Mouse (Mus musculus) right cerebral cortex, postnatal 25 days (tissue): ENCODE measurements around the gene St8sia1.

Experiments used
- DNase-seq: peaks from one replicate; pipeline ENCODE4 v3.0.0; 2022

The St8sia1 gene

DNA sequence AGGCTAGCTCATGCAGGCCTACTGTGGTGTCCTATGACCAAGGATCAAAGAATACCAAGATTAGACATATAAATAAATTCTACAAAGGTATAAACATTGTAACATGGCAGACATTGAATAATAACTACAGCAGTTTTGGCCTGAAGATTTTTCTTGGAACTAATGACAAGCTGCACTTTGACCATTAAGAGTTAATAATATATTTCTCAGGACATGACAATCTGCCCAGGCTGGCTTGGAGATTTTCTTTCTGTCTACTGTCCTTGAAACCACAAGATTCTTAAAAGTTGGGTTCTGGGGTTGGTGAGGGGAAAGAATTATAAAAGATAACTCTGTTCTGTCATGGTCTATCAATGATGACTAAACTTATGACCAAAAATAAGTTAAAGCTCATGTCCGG lies 103.9 kb downstream of the St8sia1 start:
- no peak for DNase-seq

- DNase-seq, result no peak
These were observed 104.3 kb downstream of the St8sia1 start for GRCm38 (mm10) chr6:142859946-142860345.

GRCm38 (mm10) chr6:142858937-142859336 lies 105.3 kb downstream of the St8sia1 start:
- no peak for DNase-seq

- no peak for DNase-seq
These were observed 107.9 kb downstream of the St8sia1 start for GRCm38 (mm10) chr6:142856258-142856874.

- no peak for DNase-seq
These were observed 108.5 kb downstream of the St8sia1 start for GRCm38 (mm10) chr6:142855761-142856160.

GRCm38 (mm10) chr6:142852419-142853377 lies 111.6 kb downstream of the St8sia1 start:
- no peak for DNase-seq

GRCm38 (mm10) chr6:142850436-142850835 lies 113.8 kb downstream of the St8sia1 start:
- peak; percentile 23 for DNase-seq

DNA sequence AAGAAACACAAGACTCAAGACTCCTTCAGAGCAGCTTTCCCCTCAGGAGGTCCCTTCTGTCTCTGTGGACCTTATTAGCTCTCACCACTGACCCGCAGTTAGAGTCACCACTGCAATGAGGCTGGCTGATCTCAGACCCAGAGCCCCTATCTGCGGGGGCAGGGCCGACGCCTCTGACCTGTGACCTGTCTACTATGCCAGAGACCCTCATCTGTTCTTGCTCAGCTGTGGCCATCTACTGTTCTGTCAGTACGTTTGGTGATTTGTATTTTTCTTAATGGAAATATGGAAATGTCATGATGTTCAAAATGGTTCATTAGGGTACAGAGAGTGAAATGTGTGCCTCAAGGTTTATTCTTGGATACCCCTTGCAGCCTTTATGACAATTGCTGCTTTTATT lies 114.9 kb downstream of the St8sia1 start:
- DNase-seq, result no peak

DNA sequence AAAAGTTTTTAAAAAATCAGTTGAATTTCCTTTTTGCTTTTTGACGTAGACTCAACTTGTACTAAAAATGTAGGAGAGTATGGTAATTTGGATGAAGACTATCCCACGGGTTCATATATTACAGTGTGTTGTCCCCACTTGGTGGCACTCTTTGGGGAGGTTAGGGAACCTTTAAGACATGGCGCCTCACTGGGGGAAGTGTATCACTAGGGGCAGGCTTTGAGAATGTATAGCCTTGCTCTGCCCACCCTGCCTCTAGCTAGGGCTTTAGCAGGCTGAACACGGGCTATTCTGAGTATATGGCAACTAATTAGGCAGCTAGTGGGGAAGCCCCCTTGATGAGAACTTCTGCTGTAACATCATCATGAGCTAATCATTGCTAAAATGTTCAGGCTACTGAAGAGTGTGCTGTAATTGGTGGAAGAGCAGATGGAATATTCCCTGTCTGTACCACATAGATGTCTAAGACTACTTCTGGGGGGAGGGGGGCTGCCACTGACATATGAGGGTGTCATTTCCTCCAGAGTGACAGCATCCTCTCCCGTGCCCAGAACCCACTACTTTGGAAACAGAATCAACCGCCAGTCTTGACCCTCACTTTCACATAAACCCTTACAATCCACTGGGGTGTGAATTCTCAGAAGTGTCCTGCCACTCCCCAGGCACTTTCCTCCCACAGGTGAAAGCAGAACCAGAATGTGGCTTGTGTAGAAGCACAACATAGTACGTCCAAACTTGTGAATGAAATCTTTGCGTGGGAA lies 116.2 kb downstream of the St8sia1 start:
- no peak for DNase-seq

DNA sequence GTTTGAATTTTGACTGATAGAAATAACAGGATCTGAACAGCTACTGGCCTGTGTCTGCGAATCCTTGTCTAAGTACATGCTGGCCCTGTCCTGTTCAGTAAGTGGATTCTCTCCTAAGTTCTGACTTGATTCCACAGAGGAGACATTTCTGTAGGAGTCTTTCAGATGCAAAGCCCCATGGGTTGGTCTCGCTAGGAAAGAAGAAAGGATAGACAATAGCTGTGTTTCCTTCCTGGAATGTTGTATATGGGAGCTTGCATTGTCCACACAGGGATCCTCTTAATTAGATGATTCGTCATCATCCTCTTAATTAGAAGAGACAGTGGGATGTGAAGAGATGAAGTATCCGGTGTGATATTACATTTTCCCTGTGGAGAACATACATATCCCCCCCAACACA lies 117.4 kb downstream of the St8sia1 start:
- DNase-seq, result no peak

DNA sequence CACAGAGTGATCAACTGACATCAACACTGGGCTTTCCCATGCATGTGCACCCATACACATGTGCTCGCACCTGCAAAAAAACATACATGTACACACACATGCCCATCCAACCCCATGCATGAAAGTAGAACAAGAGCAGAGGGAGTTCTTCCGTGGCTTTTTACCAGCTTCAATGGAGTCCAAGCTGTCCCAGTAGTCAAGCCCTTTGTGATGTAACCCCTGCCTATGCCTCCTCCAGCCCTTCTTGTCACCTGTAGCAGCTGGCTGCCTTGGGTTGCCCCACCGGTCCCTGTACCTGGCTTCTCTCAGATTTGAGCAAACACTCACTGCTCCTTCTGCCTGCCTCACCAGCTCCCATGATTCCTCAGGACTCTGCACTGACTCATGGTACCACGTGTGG lies 119.2 kb downstream of the St8sia1 start:
- DNase-seq, result no peak

DNA sequence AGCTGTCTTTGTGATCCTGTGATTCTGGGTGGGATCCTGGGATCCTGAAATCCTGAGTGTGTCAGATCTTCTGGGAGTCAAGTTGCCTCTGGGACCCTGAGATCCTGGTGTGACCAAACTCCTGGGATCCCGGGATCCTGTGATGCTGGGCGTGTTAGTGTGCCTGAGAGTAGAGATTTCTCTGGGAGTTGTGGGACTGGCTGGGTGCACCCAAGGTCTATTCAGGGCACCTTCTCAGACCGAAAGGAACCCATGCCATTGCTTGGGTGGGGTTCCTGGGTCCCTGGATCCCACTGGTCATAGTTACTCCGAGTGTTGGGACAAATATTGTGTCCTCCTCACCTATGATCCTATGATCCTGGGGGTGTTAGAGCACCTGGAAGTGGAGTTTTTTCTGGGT lies 120.2 kb downstream of the St8sia1 start:
- no peak for DNase-seq

- DNase-seq, result no peak
These were observed 125.8 kb downstream of the St8sia1 start for GRCm38 (mm10) chr6:142838501-142838900.

GRCm38 (mm10) chr6:142837326-142837725 lies 126.9 kb downstream of the St8sia1 start:
- DNase-seq, result no peak

- DNase-seq, result no peak
These were observed 128.5 kb downstream of the St8sia1 start for GRCm38 (mm10) chr6:142835726-142836125.

DNA sequence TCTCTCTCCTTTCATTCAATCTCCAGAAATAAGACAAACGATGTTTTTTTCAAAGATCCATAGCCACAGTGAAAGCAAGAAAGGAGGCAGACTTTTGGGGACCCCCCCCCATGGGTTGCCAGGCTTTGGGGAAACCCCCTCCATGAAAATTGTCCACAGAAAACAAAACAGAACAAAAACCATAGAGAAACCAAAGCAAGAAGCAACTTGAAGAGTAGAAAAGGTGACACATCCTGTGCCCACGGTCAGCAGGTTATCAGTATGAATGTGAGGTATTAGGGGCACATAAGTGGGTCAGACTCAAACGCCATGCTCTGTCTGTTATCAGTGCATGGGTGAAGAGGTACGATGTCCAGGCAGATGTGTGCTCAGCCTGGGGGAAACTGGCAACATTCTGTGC lies 129.3 kb downstream of the St8sia1 start:
- DNase-seq, result no peak

DNA sequence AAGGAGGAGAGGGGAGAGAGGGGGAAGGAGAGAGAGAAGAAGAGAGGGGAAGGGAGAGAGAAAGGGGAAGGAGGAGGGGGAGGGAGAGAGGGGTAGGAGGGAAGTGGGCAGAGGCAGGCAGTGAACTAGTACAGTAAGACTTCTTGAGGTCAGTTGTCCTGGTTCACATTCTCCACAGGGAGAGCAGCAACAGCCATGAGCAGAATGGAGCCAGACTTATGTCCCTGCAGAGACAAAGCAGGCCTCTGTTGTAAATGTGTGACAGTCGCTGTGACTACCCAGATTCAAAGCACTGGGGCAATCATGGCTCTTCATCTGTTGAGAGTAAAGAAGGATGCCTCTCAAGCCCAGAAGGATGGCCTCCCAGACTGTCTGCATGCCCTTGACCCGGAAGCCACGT lies 132.5 kb downstream of the St8sia1 start:
- DNase-seq, result no peak

- DNase-seq, result no peak
These were observed 133.0 kb downstream of the St8sia1 start for GRCm38 (mm10) chr6:142831243-142831642.

DNA sequence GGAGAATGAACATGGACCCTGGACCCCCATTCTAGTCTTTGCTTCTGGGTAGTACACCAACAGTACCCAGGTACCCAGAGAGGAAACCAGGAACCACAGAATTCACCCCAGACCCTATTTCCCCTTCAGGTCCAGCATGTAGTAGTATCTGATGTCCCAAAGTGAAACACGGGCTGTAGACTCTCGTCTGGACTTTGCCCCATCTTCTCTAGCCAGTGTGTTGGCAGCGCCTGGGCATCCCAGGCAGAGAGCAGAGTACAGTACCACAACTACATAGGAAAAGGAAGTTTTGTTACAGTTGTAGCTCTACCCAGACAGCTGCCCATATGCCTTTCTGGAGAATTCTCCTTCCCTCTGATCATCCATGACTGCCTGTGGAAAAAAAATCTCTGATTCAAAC lies 134.0 kb downstream of the St8sia1 start:
- DNase-seq, result no peak

GRCm38 (mm10) chr6:142825449-142825848 lies 138.8 kb downstream of the St8sia1 start:
- DNase-seq, result no peak

- DNase-seq, result no peak
These were observed 141.1 kb downstream of the St8sia1 start for GRCm38 (mm10) chr6:142823008-142823787.

- DNase-seq, result no peak
These were observed 145.9 kb downstream of the St8sia1 start for GRCm38 (mm10) chr6:142818306-142818705.

DNA sequence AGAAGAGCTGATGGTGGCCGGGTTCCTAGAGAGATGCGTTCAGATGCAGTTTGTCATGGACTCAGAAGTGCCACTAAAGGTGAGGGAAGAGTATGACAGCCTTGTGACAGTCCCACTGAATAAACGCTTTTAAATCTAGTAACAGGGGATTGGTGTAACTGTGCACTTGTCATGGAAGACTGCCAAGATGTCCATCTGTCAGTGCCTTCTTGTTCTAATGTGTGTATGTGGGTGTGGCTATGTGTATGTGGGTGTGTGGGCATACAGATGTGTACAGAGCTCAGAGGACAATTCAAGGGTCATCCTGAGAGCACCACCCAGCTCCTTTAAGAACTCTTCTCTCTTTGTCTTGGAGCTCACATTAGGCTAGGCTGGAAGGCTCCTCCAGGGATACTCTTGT lies 148.7 kb downstream of the St8sia1 start:
- DNase-seq, result no peak
